Mouse (Mus musculus) heart, adult 11 months (tissue): ENCODE results near the gene Poldip3.
A peak's percentile ranks its signal among the peaks of the same experiment; 100 is the strongest.
"Not testable (repeated sequence)": the region's sequence is repeated elsewhere in the genome, so short reads cannot be mapped to it uniquely, and the experiment has no call there.

Experiments
- DNase-seq: peaks from one replicate; pipeline ENCODE4 v3.0.0; 2022

Poldip3 gene

DNA sequence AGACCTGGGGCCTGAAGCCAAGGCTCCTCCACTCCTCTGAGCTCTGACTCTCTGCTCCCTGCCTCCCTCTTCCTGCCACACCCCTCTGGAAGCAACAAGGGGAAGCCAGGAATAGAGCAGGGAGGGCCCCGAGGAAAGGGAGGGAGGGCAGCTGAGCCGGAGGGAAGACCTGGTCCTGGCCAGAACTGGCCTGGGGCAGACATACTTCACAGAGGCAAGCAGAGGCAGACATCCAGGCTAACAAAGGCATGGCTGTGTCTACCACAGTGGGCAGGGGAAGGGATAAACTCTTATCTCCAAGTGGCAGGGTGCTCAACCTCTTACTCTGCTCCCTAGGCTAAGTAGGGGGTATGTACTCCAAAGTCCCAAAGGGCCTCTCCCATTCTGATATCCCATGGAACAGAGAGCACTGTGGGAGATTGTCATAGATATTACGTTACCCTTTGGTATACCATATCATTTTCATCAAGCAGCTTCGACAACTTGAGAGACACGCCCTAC is 15.8 kb upstream of the Poldip3 start:
- peak; percentile 99 for DNase-seq

DNA sequence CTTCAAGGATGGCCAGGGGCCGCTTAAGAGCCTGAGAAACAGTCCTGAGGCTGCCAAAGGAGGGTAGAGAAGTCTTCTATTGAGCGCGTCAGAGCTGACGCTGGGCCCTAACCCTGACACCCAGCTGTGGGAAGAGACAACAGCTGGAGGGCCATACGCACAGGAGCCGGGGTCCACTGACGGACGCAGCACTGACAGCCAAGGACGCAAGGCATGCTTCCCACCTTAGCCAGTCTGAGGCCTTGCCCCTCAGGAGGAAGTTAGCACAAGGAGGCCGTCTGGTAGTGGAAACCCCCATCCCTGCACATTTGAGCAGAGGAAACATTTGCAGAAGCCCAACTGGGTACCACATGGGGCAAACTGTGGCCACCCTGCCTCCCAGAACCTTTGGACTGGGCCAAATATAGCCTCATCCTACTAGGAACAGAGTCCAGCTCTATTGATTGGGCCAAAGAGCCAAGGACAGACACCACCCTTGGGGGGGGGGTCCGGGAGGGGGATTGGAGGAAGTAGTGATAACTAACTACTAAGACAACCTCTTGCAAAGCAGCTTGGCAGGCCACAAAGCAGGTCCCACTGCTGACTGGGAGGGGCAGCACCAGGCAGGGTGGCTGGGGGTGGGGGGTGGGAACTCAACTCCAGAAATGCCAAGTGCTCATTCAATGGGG is 13.8 kb upstream of the Poldip3 start:
- peak; percentile 89 for DNase-seq

DNA sequence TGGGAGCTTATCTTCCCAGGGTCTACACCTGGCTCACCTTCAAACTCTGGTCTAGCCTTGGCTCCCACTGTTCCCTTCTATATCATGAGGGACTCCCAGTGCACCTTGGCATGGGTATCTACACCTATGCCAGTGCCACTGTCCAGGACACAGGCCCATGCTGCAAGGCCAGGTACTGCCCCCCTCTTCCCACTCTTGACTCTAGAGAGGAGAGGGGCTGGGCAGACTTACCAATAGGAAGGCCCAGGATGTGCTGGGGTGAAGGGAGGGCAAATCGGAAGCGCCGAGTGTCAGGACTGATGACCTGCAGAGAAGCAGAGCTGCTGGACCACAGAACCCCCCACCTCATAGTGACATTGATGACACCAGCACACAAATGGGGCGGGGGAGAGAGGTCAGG is 12.8 kb upstream of the Poldip3 start:
- peak; percentile 92 for DNase-seq

GRCm38 (mm10) chr15:83161062-83161748 is 12.0 kb upstream of the Poldip3 start:
- DNase-seq = peak; percentile 96

- peak; percentile 92 for DNase-seq
Measured at GRCm38 (mm10) chr15:83160561-83160960, 11.4 kb upstream of the Poldip3 start.

- peak; percentile 96 for DNase-seq
Measured at GRCm38 (mm10) chr15:83159823-83160222, 10.6 kb upstream of the Poldip3 start.

- no peak for DNase-seq
Measured at GRCm38 (mm10) chr15:83158587-83159160, 9.5 kb upstream of the Poldip3 start.

DNA sequence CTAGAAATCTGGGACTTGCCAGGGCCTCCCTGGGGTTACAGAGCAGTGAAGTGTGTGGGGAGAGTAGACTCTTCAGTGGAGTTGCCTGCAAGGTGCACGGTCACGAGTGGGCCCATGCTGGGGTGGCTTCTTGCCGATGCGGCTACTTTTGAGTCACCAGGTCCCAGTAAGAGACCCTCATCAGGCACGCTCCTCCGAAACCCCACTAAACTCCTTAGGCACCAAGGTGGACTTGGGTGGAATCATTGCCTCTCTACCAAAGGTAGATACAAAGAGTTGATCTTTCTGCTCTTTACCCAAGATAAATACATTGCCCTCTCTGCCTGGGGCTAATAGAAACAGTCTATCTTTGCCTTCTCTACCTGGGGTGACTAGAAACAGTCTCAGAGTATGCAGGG is 8.5 kb upstream of the Poldip3 start:
- DNase-seq = peak; percentile 93

GRCm38 (mm10) chr15:83156929-83157666 is 7.9 kb upstream of the Poldip3 start:
- peak; percentile 97 for DNase-seq

- no peak for DNase-seq
Measured at GRCm38 (mm10) chr15:83155672-83156419, 6.7 kb upstream of the Poldip3 start.

- DNase-seq = peak; percentile 92
Measured at GRCm38 (mm10) chr15:83154309-83154708, 5.1 kb upstream of the Poldip3 start.

DNA sequence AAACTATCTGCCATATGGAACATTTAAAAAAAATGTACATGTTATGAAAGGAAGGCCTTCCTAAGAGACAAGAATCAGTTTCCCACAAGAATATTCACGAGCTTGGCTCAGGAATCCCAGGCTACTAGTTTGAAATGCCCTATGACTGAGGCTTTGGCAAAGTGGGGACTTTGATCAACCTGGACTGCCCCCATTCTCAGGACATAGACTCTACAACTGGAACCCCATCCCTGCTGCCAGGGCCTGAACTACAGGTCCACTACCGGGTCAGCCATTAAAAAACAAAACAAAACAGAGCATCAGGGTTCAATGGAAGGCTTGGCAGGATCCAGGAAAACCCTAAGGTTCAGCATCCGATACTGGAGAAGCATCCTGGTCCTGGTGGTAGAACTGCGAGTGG is 1.5 kb upstream of the Poldip3 start:
- no peak for DNase-seq

- DNase-seq = no peak
Measured at GRCm38 (mm10) chr15:83150073-83150442, 874 bp upstream of the Poldip3 start.

GRCm38 (mm10) chr15:83148801-83149195 is 386 bp downstream of the Poldip3 start:
- no peak for DNase-seq

GRCm38 (mm10) chr15:83148395-83148794 is 789 bp downstream of the Poldip3 start:
- DNase-seq = no peak

- DNase-seq = no peak
Measured at GRCm38 (mm10) chr15:83145541-83145940, 3.6 kb downstream of the Poldip3 start.

DNA sequence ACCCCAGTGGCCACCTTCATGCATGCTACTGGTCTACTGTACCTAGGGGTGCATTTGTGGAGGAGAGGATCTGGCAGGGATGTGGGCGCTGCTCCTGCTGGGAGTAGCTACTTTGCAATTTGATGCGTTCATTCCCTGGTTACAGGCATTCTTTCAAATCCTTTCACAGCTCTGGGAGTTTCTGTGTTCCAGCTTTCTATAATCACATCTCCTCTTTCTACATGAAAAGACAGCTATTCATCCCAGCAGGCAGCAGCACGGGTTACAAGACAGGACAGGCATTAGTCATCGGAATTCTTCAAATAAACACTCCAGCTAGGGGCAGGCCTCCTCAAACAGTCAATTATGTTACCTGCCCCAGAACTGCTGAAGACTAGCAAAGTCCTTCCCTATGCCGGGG is 6.3 kb downstream of the Poldip3 start:
- no peak for DNase-seq

DNA sequence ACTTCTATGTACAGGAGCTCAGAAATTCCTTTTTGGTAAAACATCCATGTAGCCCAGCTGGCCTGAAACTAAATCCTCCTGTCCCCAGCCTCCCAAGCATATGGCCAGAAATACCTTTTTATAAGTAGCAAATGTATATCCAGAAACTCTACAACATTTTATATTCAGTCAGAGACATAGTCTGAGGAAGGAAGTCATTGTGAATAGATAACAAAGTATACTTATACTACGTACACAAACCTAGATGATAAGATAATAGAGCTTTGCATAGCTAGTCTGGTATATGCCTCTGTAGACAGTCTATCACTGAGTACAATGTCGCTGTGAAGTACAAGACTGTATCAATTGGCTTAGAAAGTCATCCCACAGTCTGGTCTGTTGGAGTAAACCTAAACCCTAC is 13.5 kb downstream of the Poldip3 start:
- no peak for DNase-seq

- DNase-seq = no peak
Measured at GRCm38 (mm10) chr15:83134671-83135070, 14.5 kb downstream of the Poldip3 start.

DNA sequence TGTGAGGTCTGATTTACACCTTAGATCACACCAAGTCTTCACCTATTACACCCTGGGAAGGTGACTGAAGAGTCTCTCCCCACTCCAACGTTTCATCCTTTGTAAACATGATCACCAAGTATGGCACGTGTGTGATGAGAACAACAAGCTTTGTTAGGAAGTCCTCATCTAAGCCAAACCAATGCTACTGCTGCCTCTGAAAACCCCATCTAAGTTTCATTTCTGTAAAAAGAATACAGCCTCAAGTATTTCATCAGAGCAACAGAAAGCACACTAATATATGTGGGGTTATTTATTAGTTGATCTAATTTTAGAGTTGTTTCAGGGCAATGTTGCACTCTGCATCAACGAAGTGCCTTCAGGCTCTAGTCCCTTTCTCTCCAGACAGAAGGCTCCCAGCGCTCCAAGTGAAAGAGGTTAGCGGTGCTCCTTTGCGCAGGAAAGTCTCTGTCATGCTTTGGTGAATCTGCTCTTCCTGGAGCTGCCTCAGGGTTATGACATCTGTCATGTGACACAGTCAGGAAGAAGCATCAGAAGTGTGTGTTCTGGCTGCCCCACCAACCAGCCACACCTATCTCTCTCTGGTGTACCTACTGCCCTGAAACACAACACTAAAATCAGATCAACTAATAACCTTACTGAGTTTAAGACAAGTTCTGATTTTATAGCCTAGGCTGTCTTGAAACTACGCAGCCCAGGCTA is 19.5 kb downstream of the Poldip3 start:
- DNase-seq = no peak

GRCm38 (mm10) chr15:83127037-83127436 is 22.1 kb downstream of the Poldip3 start:
- DNase-seq = not testable (repeated sequence)

DNA sequence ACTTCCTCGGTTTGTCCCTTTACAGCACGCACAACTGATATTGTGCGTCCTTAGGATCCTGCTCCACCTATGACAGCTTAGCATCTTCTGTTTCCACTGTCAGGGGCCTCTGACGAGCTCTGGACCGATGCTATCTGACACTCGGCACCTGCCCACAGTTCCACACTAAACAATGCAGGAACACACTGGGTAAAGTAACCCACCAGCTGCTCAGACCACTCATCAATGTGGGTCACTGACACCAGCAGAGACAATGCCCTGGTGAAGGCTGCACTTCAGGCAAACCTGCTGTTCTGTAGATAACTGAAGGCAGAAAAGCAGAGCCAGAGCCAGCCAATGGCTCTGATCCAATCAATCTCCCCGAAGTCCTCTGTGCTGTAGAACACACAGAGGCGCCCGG is 22.6 kb downstream of the Poldip3 start:
- DNase-seq = no peak
